Mouse (Mus musculus) heart, embryonic 12.5 days (tissue): Measurements from ENCODE around the gene Nxf3. TPM values are rescaled to one million over a fixed set of nuclear protein-coding genes. Genes with fewer than 3 reads are reported as not detected.
A peak's percentile ranks its signal among the peaks of the same experiment; 100 is the strongest.
"Not testable (repeated sequence)": the region's sequence is repeated elsewhere in the genome, so short reads cannot be mapped to it uniquely, and the experiment has no call there.

Experiments used
- ATAC-seq: fragments of 200-750 bp; cut with Nextera tagmentation; 2 replicates; pipeline ENCODE4 v1.8.0; 2017; ENCODE audit warnings: moderate TSS enrichment, moderate library complexity; ENCODE audit not compliant: insufficient number of reproducible peaks, low FRiP score
- H3K27ac ChIP-seq: fragments of 300-500 bp; sonication (generic); 2 replicates; pipeline ENCODE4 v1.5.1; 2016; ENCODE audit warnings: mild to moderate bottlenecking, moderate library complexity; ENCODE audit not compliant: poor library complexity, severe bottlenecking
- H3K27me3 ChIP-seq: fragments of 300-500 bp; sonication (generic); replicated peaks from 2 replicates; pipeline ENCODE4 v1.6.1; 2016; ENCODE audit warnings: mild to moderate bottlenecking, moderate library complexity
- H3K36me3 ChIP-seq: fragments of 300-500 bp; sonication (generic); 2 replicates; pipeline ENCODE4 v1.6.1; 2016; ENCODE audit warnings: mild to moderate bottlenecking, moderate library complexity
- H3K4me1 ChIP-seq: fragments of 300-500 bp; sonication (generic); replicated peaks from 2 replicates; pipeline ENCODE4 v1.6.1; 2016; ENCODE audit warnings: mild to moderate bottlenecking
- H3K4me2 ChIP-seq: fragments of 300-500 bp; sonication (generic); 2 replicates; pipeline ENCODE4 v1.6.1; 2016; ENCODE audit warnings: mild to moderate bottlenecking, moderate library complexity
- H3K4me3 ChIP-seq: fragments of 300-500 bp; sonication (generic); 2 replicates; pipeline ENCODE4 v1.5.1; 2016; ENCODE audit warnings: mild to moderate bottlenecking
- H3K9ac ChIP-seq: fragments of 300-500 bp; sonication (generic); 2 replicates; pipeline ENCODE4 v1.6.1; 2016; ENCODE audit warnings: mild to moderate bottlenecking, moderate library complexity
- H3K9me3 ChIP-seq: fragments of 300-500 bp; sonication (generic); replicated peaks from 2 replicates; pipeline ENCODE4 v1.6.1; 2016; ENCODE audit warnings: mild to moderate bottlenecking, moderate library complexity
- WGBS: fragments of 180-500 bp; shearing (Covaris S2); methylation state at CpG from one replicate; pipeline ENCODE4 v1.1.7; 2016; 5-methylcytosine and 5-hydroxymethylcytosine counted together
- polyA plus RNA-seq: library from polyadenylated mRNA; unstranded; fragments of >200 nt; fragmentation: Nextera tagmentation; extraction: Ambion mirVana; gene quantifications from 2 replicates; pipeline ENCODE4 v1.2.1, GENCODE M21; 2016

Gene Nxf3
- polyA plus RNA-seq, result 0.68 and 0.78 TPM in 2 replicates

- ATAC-seq, result no peak
- WGBS, result 77% methylated on average over 9 of the region's 9 CpGs
- H3K27ac ChIP-seq, result no peak within 1 kb of the TSS
Measured at GRCm38 (mm10) chrX:136085155-136085554, at the start of gene Nxf3. TSS of gene Nxf3 (minus strand) at chrX:136085255.

GRCm38 (mm10) chrX:136127744-136128064 lies 42.6 kb upstream of the Nxf3 start:
- 18% methylated on average over 5 of the region's 5 CpGs for WGBS
- H3K27ac ChIP-seq, result no peak overlapping the region
- no peaks in the 10 kb centered on the region for H3K27me3 ChIP-seq
- no peaks in the 10 kb centered on the region for H3K4me1 ChIP-seq
- no peaks in the 10 kb centered on the region for H3K9me3 ChIP-seq
- H3K4me3 ChIP-seq, result no peak overlapping the region
- no peaks in the 10 kb centered on the region for H3K36me3 ChIP-seq
- no peak for ATAC-seq
- no peak overlapping the region for H3K4me2 ChIP-seq
- no peak overlapping the region for H3K9ac ChIP-seq

More at GRCm38 (mm10) chrX:136085155-136085554, at the start of gene Nxf3:
- Histone ChIP-seq H3K27me3 (no peaks in the 10 kb centered on the region), H3K9ac (no peak within 1 kb of the TSS), H3K4me1 (no peaks in the 10 kb centered on the region), H3K4me2 (no peak within 1 kb of the TSS), H3K9me3 (no peaks in the 10 kb centered on the region), H3K4me3 (no peak within 1 kb of the TSS), H3K36me3 (no peaks in the 10 kb centered on the region)

GRCm38 (mm10) chrX:136127038-136127743 lies 42.1 kb upstream of the Nxf3 start:
- H3K27me3 ChIP-seq, result no peaks in the 10 kb centered on the region

GRCm38 (mm10) chrX:136115419-136115961 lies 30.4 kb upstream of the Nxf3 start:
- Histone ChIP-seq H3K9me3 (no peaks in the 10 kb centered on the region), H3K4me2 (peak overlapping the region; percentile 68), H3K27ac (peak overlapping the region; percentile 51; the same call in 1 of the 2 replicates), H3K27me3 (0 out of 2 replicates have a peak, but pooled peaks cover 13% of the 10 kb centered on the region), H3K9ac (no peak overlapping the region), H3K4me1 (no peaks in the 10 kb centered on the region), H3K36me3 (no peaks in the 10 kb centered on the region), H3K4me3 (peak overlapping the region; percentile 49)
- 22% methylated on average over 23 of the region's 23 CpGs for WGBS
- peak; percentile 79 for ATAC-seq

More at GRCm38 (mm10) chrX:136127038-136127743, 42.1 kb upstream of the Nxf3 start:
- Histone ChIP-seq H3K9ac (no peak overlapping the region), H3K4me2 (no peak overlapping the region), H3K4me3 (no peak overlapping the region), H3K4me1 (no peaks in the 10 kb centered on the region), H3K36me3 (no peaks in the 10 kb centered on the region), H3K27ac (no peak overlapping the region), H3K9me3 (no peaks in the 10 kb centered on the region)
- WGBS, result 43% methylated on average over 8 of the region's 8 CpGs
- ATAC-seq, result no peak

GRCm38 (mm10) chrX:136115015-136115414 lies 30.0 kb upstream of the Nxf3 start:
- WGBS, result 32% methylated on average over 4 of the region's 4 CpGs

GRCm38 (mm10) chrX:136107942-136108341 lies 22.9 kb upstream of the Nxf3 start:
- H3K27me3 ChIP-seq, result 0 out of 2 replicates have a peak, but pooled peaks cover 12% of the 10 kb centered on the region
- WGBS, result 45% methylated on average over 6 of the region's 6 CpGs
- no peak for ATAC-seq
- H3K9ac ChIP-seq, result no peak overlapping the region
- peak overlapping the region; percentile 29; the same call in 1 of the 2 replicates for H3K4me2 ChIP-seq
- H3K4me1 ChIP-seq, result no peaks in the 10 kb centered on the region
- H3K9me3 ChIP-seq, result no peaks in the 10 kb centered on the region
- no peaks in the 10 kb centered on the region for H3K36me3 ChIP-seq
- H3K4me3 ChIP-seq, result no peak overlapping the region
- H3K27ac ChIP-seq, result no peak overlapping the region

More at GRCm38 (mm10) chrX:136115015-136115414, 30.0 kb upstream of the Nxf3 start:
- H3K9ac ChIP-seq, result no peak overlapping the region
- H3K4me1 ChIP-seq, result no peaks in the 10 kb centered on the region
- H3K27me3 ChIP-seq, result 0 out of 2 replicates have a peak, but pooled peaks cover 13% of the 10 kb centered on the region
- H3K4me2 ChIP-seq, result no peak overlapping the region
- H3K9me3 ChIP-seq, result no peaks in the 10 kb centered on the region
- no peak overlapping the region for H3K4me3 ChIP-seq
- H3K36me3 ChIP-seq, result no peaks in the 10 kb centered on the region
- ATAC-seq, result no peak
- no peak overlapping the region for H3K27ac ChIP-seq

- no peaks in the 10 kb centered on the region for H3K9me3 ChIP-seq
- no peak overlapping the region for H3K4me2 ChIP-seq
- H3K4me3 ChIP-seq, result no peak overlapping the region
- no peak overlapping the region for H3K27ac ChIP-seq
- H3K9ac ChIP-seq, result no peak overlapping the region
- no peaks in the 10 kb centered on the region for H3K4me1 ChIP-seq
- ATAC-seq, result no peak
- no peaks in the 10 kb centered on the region for H3K27me3 ChIP-seq
- H3K36me3 ChIP-seq, result no peaks in the 10 kb centered on the region
- WGBS, result 84% methylated on average over 3 of the region's 3 CpGs
Measured at GRCm38 (mm10) chrX:136104724-136105088, 19.7 kb upstream of the Nxf3 start.

GRCm38 (mm10) chrX:136104046-136104723 lies 19.1 kb upstream of the Nxf3 start:
- H3K27ac ChIP-seq, result no peak overlapping the region
- no peaks in the 10 kb centered on the region for H3K9me3 ChIP-seq
- no peaks in the 10 kb centered on the region for H3K36me3 ChIP-seq
- no peak overlapping the region for H3K9ac ChIP-seq
- ATAC-seq, result no peak
- no peaks in the 10 kb centered on the region for H3K27me3 ChIP-seq
- no peak overlapping the region for H3K4me3 ChIP-seq
- 63% methylated on average over 4 of the region's 4 CpGs for whole genome bisulfite sequencing
- no peaks in the 10 kb centered on the region for H3K4me1 ChIP-seq
- no peak overlapping the region for H3K4me2 ChIP-seq

- no peak overlapping the region for H3K4me3 ChIP-seq
- no peaks in the 10 kb centered on the region for H3K4me1 ChIP-seq
- H3K27me3 ChIP-seq, result no peaks in the 10 kb centered on the region
- ATAC-seq, result no peak
- H3K9ac ChIP-seq, result no peak overlapping the region
- WGBS, result 60% methylated on average over 2 of the region's 2 CpGs
- no peak overlapping the region for H3K4me2 ChIP-seq
- no peaks in the 10 kb centered on the region for H3K9me3 ChIP-seq
- H3K36me3 ChIP-seq, result no peaks in the 10 kb centered on the region
- no peak overlapping the region for H3K27ac ChIP-seq
Measured at GRCm38 (mm10) chrX:136094421-136094820, 9.4 kb upstream of the Nxf3 start.

GRCm38 (mm10) chrX:136092497-136093279 lies 7.6 kb upstream of the Nxf3 start:
- Histone ChIP-seq H3K27ac (no peak overlapping the region), H3K4me3 (no peak overlapping the region), H3K27me3 (no peaks in the 10 kb centered on the region), H3K4me1 (no peaks in the 10 kb centered on the region), H3K36me3 (no peaks in the 10 kb centered on the region), H3K4me2 (no peak overlapping the region), H3K9me3 (no peaks in the 10 kb centered on the region), H3K9ac (no peak overlapping the region)
- no peak for ATAC-seq
- 30% methylated on average over 2 of the region's 2 CpGs for WGBS

- H3K9ac ChIP-seq, H3K9me3 ChIP-seq, H3K27me3 ChIP-seq, H3K36me3 ChIP-seq, H3K27ac ChIP-seq, H3K4me1 ChIP-seq: not testable (repeated sequence)
- H3K4me3 ChIP-seq, result peak within 1 kb of the TSS; percentile 43
- WGBS, result 40% methylated on average over 1 of the region's 32 CpGs
- ATAC-seq, result peak; percentile 96
- H3K4me2 ChIP-seq, result peak within 1 kb of the TSS; percentile 68
Measured at GRCm38 (mm10) chrX:136068020-136068419, 17.0 kb downstream of the Nxf3 start, which contains the start of gene Bex2. TSS of gene Bex2 (minus strand) at chrX:136068236.
